Mouse (Mus musculus) cerebral cortex, adult 2 months (tissue): ENCODE data around the gene 1700008O03Rik.

Source experiments
- WGBS: fragments of 180-500 bp; shearing (Covaris S2); methylation state at CpG from one replicate; pipeline ENCODE4 v1.1.7; 2018; 5-methylcytosine and 5-hydroxymethylcytosine counted together

The 1700008O03Rik gene

GRCm38 (mm10) chr7:44385720-44386119 is at the start of gene 1700008O03Rik:
Gene 1700008O03Rik (minus strand): TSS chr7:44385820.
- WGBS, result 83% methylated on average over 12 of the region's 12 CpGs

GRCm38 (mm10) chr7:44434089-44434488 is 48.5 kb upstream of the 1700008O03Rik start:
- 79% methylated on average over 9 of the region's 9 CpGs for WGBS

GRCm38 (mm10) chr7:44433371-44433770 is 47.8 kb upstream of the 1700008O03Rik start:
- 17% methylated on average over 7 of the region's 7 CpGs for WGBS

GRCm38 (mm10) chr7:44432550-44432949 is 46.9 kb upstream of the 1700008O03Rik start:
- 53% methylated on average over 6 of the region's 6 CpGs for WGBS

GRCm38 (mm10) chr7:44429534-44430488 is 44.2 kb upstream of the 1700008O03Rik start:
- 4% methylated on average over 32 of the region's 32 CpGs for WGBS

- WGBS, result 2% methylated on average over 67 of the region's 69 CpGs
Observed at GRCm38 (mm10) chr7:44428968-44429521, 43.4 kb upstream of the 1700008O03Rik start, which contains the start of gene Lrrc4b. Gene Lrrc4b (plus strand): TSS chr7:44429018.

- 5% methylated on average over 16 of the region's 38 CpGs for WGBS
Observed at GRCm38 (mm10) chr7:44428171-44428950, 42.7 kb upstream of the 1700008O03Rik start.

GRCm38 (mm10) chr7:44427666-44428065 is 42.0 kb upstream of the 1700008O03Rik start:
- WGBS, result 26% methylated on average over 8 of the region's 8 CpGs

GRCm38 (mm10) chr7:44413307-44413706 is 27.7 kb upstream of the 1700008O03Rik start:
- 89% methylated on average over 6 of the region's 6 CpGs for WGBS

- 91% methylated on average over 4 of the region's 4 CpGs for WGBS
Observed at GRCm38 (mm10) chr7:44411144-44411543, 25.5 kb upstream of the 1700008O03Rik start.

- WGBS, result 1% methylated on average over 5 of the region's 5 CpGs
Observed at GRCm38 (mm10) chr7:44406015-44406355, 20.4 kb upstream of the 1700008O03Rik start.

- WGBS, result 1% methylated on average over 27 of the region's 27 CpGs
Observed at GRCm38 (mm10) chr7:44405346-44406014, 19.9 kb upstream of the 1700008O03Rik start.

GRCm38 (mm10) chr7:44401673-44402072 is 16.1 kb upstream of the 1700008O03Rik start:
- WGBS, result 80% methylated on average over 6 of the region's 6 CpGs

- WGBS, result 24% methylated on average over 3 of the region's 3 CpGs
Observed at GRCm38 (mm10) chr7:44398570-44398969, 12.9 kb upstream of the 1700008O03Rik start.

GRCm38 (mm10) chr7:44393284-44393683 is 7.7 kb upstream of the 1700008O03Rik start:
- WGBS, result 93% methylated on average over 17 of the region's 17 CpGs

GRCm38 (mm10) chr7:44392341-44392740 is 6.7 kb upstream of the 1700008O03Rik start:
- WGBS, result 88% methylated on average over 14 of the region's 14 CpGs

- WGBS, result 87% methylated on average over 4 of the region's 4 CpGs
Observed at GRCm38 (mm10) chr7:44391831-44392230, 6.2 kb upstream of the 1700008O03Rik start.

- WGBS, result 2% methylated on average over 17 of the region's 17 CpGs
Observed at GRCm38 (mm10) chr7:44384716-44385059, 932 bp downstream of the 1700008O03Rik start.

- under 1% methylated on average over 30 of the region's 33 CpGs for WGBS
Observed at GRCm38 (mm10) chr7:44383980-44384715, 1.5 kb downstream of the 1700008O03Rik start, which contains the start of gene Syt3. Gene Syt3 (plus strand): TSS chr7:44384102.

- 24% methylated on average over 12 of the region's 12 CpGs for WGBS
Observed at GRCm38 (mm10) chr7:44382541-44382940, 3.1 kb downstream of the 1700008O03Rik start.

GRCm38 (mm10) chr7:44378290-44378689 is 7.3 kb downstream of the 1700008O03Rik start:
- WGBS, result 32% methylated on average over 4 of the region's 4 CpGs
